Mouse (Mus musculus) adrenal gland, postnatal 4 days (tissue): ENCODE data around the gene Klhl7. TPM values are rescaled to one million over a fixed set of nuclear protein-coding genes. Genes with fewer than 3 reads are reported as not detected.

Source experiments
- DNase-seq, 2 experiments: peaks; one replicate each; pipeline ENCODE4 v3.0.0; 2021 to 2022; ENCODE audit warnings: low spot score in 2 of 2, mixed read lengths in 2 of 2
- long read RNA-seq, 2 experiments: library from polyadenylated mRNA; stranded (forward); transcript quantifications; one replicate each; pipeline ENCODE4 v2.0.0; 2021
- total RNA-seq, 2 experiments: library from RNA; stranded (reverse); gene quantifications; 2 replicates each; pipeline ENCODE4 v1.2.3; 2021

The Klhl7 gene
- total RNA-seq, result 10 to 100 TPM; 45.6 to 49.3 TPM
- long read RNA-seq, experiment 1, transcript Klhl7-201 (11 exons, 2,966 nt), result major isoform, 9 of 11 reads
- long read RNA-seq, experiment 1, partial matches to known transcripts, result 1 of 11 reads
- long read RNA-seq, experiment 1, other reads (novel, unspliced or antisense), result 1 of 11 reads
- long read RNA-seq, experiment 2, transcript Klhl7-201 (11 exons, 2,966 nt), result major isoform, 68 of 75 reads
- long read RNA-seq, experiment 2, partial matches to known transcripts, result 2 of 75 reads
- long read RNA-seq, experiment 2, other reads (novel, unspliced or antisense), result 5 of 75 reads

- DNase-seq, result peak; percentile 73 to 81
Measured at GRCm38 (mm10) chr5:24100106-24100809, at the start of gene Klhl7. Klhl7 (plus strand) TSS chr5:24100605.

GRCm38 (mm10) chr5:24051755-24052675 lies 48.4 kb upstream of the Klhl7 start:
- no peak for DNase-seq

GRCm38 (mm10) chr5:24053245-24054190 lies 46.9 kb upstream of the Klhl7 start:
- no peak for DNase-seq

- DNase-seq, result no peak
Measured at GRCm38 (mm10) chr5:24054382-24054781, 46.0 kb upstream of the Klhl7 start.

GRCm38 (mm10) chr5:24056865-24057264 lies 43.5 kb upstream of the Klhl7 start:
- DNase-seq, result no peak

- no peak for DNase-seq
Measured at GRCm38 (mm10) chr5:24057592-24057991, 42.8 kb upstream of the Klhl7 start.

- DNase-seq, result no peak
Measured at GRCm38 (mm10) chr5:24060949-24061348, 39.5 kb upstream of the Klhl7 start.

- no peak for DNase-seq
Measured at GRCm38 (mm10) chr5:24063034-24063433, 37.4 kb upstream of the Klhl7 start.

GRCm38 (mm10) chr5:24063545-24063944 lies 36.9 kb upstream of the Klhl7 start:
- DNase-seq, result no peak

GRCm38 (mm10) chr5:24068955-24069354 lies 31.4 kb upstream of the Klhl7 start:
- DNase-seq, result no peak

- no peak for DNase-seq
Measured at GRCm38 (mm10) chr5:24072031-24072430, 28.4 kb upstream of the Klhl7 start.

GRCm38 (mm10) chr5:24076986-24077718 lies 23.3 kb upstream of the Klhl7 start:
- DNase-seq, result peak; percentile 18 to 49

- DNase-seq, result no peak
Measured at GRCm38 (mm10) chr5:24077739-24078306, 22.6 kb upstream of the Klhl7 start.

GRCm38 (mm10) chr5:24078420-24079179 lies 21.8 kb upstream of the Klhl7 start:
- DNase-seq, result no peak

GRCm38 (mm10) chr5:24080826-24081225 lies 19.6 kb upstream of the Klhl7 start:
- no peak for DNase-seq

GRCm38 (mm10) chr5:24084835-24085234 lies 15.6 kb upstream of the Klhl7 start:
- DNase-seq, result no peak

GRCm38 (mm10) chr5:24086241-24086640 lies 14.2 kb upstream of the Klhl7 start:
- no peak for DNase-seq

- DNase-seq, result no peak
Measured at GRCm38 (mm10) chr5:24086865-24087264, 13.5 kb upstream of the Klhl7 start.

GRCm38 (mm10) chr5:24088451-24088850 lies 12.0 kb upstream of the Klhl7 start:
- no peak for DNase-seq
